Mouse (Mus musculus): ENCODE data around the gene Nckap5. TPM values are rescaled to one million over a fixed set of nuclear protein-coding genes. Genes with fewer than 3 reads are reported as not detected.

The Nckap5 gene
- polyA plus RNA-seq, 1 experiment from 2014 or later, result 4.8 TPM

DNA sequence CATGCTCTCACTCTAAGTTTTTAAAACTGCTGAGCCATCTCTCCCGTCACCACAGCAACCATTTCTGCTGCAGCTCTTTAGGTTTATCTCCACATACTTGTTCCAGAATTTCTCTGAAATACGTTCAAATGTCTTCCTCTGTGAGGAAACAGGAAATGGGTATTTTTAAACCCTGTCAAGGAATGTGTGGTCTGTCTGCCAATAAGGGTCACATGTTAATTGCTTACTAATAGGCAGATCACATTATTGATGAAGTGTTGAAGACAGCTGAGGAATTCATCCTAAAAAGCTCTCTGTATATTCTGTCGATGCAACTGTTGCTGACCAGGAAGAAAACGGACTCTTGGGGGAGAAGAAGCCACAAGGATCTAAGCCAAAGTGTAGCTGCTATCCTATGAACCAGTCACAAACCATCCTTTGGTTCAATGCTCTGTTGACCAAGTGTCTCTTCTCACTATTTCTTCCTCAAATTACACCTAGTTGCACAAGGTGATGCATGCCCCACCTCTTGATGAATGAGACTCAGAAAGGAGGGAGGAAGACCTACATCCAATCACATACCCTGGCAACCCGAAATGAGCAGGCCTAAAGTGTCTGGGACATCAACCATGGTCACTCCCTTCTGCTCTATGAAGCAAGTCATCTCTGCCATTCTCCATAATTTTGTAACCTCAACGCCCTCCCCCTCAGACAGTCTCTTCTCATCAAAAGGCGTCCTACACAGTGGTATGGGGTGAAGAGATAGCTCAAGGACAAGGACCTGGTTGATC, 349.0 kb downstream of the Nckap5 start:
- H3K27ac ChIP-seq, result no peak overlapping the region

DNA sequence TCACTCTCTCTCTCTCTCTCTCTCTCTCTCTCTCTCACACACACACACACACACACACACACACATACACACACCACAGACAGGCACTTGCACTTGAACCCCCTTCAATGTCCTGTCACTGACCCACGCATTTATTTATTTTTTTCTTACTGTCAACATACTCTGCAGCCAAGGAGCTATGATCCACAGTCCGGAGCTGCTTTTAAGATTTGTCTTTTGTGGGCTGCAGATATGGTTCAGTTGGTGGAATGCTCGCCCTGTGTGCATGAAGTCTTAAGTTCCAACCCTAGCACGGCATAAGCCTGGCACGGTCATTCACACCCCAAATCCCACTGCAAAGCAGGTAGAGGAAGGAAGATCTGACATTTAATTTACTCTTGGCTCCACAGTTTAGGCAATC, 357.6 kb downstream of the Nckap5 start:
- 35% methylated on average over 5 of the region's 5 CpGs for WGBS
- H3K4me3 ChIP-seq (replicated peaks), result no peak overlapping the region
- no peak for ATAC-seq (ENCODE audit: insufficient read depth, low FRiP score, low read depth)

More for the DNA sequence above, 349.0 kb downstream of the Nckap5 start:
- H3K9me3 ChIP-seq, result no peaks in the 10 kb centered on the region
- no peaks in the 10 kb centered on the region for H3K27me3 ChIP-seq (replicated peaks)
- ATAC-seq (ENCODE audit: insufficient read depth, low FRiP score, low read depth), result no peak
- H3K4me1 ChIP-seq, result no peaks in the 10 kb centered on the region
- H3K9ac ChIP-seq, result no peak overlapping the region
- WGBS, result 65% methylated on average over 7 of the region's 7 CpGs
- H3K36me3 ChIP-seq, result no peaks in the 10 kb centered on the region
- no peak overlapping the region for H3K4me2 ChIP-seq
- H3K4me3 ChIP-seq (replicated peaks), result no peak overlapping the region

DNA sequence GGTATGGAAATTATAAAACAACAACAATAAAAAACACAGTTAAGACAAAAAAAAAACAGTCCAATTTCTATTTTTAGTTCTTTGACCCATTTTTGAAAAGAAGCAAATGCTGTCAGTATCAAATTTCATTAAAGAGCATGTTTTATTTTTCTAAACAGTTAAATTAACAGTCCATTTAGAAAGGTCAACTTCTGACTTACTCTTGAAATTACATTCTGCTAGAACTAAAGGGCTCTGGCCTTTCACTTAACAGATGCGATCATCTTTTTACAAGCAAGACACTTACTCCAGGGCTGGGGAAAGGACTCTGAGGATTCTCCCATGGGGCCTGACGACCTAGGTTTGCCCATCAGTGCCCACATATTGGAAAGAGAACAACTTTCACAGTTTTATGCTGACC, 359.2 kb downstream of the Nckap5 start:
- Histone ChIP-seq H3K9me3 (no peaks in the 10 kb centered on the region), H3K4me2 (no peak overlapping the region), H3K27me3 (replicated peaks) (no peaks in the 10 kb centered on the region), H3K36me3 (no peaks in the 10 kb centered on the region), H3K27ac (peak overlapping the region; percentile 36; the same call in 1 of the 2 replicates), H3K4me1 (peaks cover 3% of the 10 kb centered on the region; the same call in 1 of the 2 replicates), H3K9ac (no peak overlapping the region), H3K4me3 (replicated peaks) (no peak overlapping the region)
- 40% methylated on average over 2 of the region's 2 CpGs for WGBS
- no peak for ATAC-seq (ENCODE audit: insufficient read depth, low FRiP score, low read depth)

More for the DNA sequence above, 357.6 kb downstream of the Nckap5 start:
- Histone ChIP-seq H3K27ac (no peak overlapping the region), H3K36me3 (no peaks in the 10 kb centered on the region), H3K9me3 (no peaks in the 10 kb centered on the region), H3K9ac (no peak overlapping the region), H3K4me2 (no peak overlapping the region), H3K27me3 (replicated peaks) (no peaks in the 10 kb centered on the region), H3K4me1 (peaks cover 3% of the 10 kb centered on the region; the same call in 1 of the 2 replicates)

DNA sequence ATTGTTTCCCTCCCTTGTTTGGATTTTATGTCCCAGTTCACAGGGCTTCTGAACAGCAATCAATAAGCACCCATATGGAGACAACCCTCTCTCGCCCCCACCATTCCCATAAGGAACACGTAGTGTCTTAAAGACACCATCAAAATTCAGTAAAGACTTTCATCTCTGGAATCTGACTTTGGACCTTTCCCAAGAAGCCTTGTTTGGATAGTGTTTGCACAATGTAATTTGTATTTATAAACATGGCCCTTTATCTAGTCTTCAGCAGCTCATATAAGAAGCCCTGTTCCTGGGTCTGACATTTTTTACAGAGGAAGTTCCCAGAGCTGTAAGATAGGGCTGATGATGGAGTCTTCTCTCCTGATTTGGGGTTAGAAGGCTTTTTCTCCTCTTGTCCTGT, 359.7 kb downstream of the Nckap5 start:
- no peak overlapping the region for H3K4me3 ChIP-seq (replicated peaks)
- no peaks in the 10 kb centered on the region for H3K36me3 ChIP-seq
- peaks cover 3% of the 10 kb centered on the region; the same call in 1 of the 2 replicates for H3K4me1 ChIP-seq
- no peaks in the 10 kb centered on the region for H3K9me3 ChIP-seq
- H3K27me3 ChIP-seq (replicated peaks), result no peaks in the 10 kb centered on the region
- WGBS, result 46% methylated on average over 2 of the region's 2 CpGs
- H3K9ac ChIP-seq, result no peak overlapping the region
- peak overlapping the region; percentile 36; the same call in 1 of the 2 replicates for H3K27ac ChIP-seq
- no peak for ATAC-seq (ENCODE audit: insufficient read depth, low FRiP score, low read depth)
- no peak overlapping the region for H3K4me2 ChIP-seq

DNA sequence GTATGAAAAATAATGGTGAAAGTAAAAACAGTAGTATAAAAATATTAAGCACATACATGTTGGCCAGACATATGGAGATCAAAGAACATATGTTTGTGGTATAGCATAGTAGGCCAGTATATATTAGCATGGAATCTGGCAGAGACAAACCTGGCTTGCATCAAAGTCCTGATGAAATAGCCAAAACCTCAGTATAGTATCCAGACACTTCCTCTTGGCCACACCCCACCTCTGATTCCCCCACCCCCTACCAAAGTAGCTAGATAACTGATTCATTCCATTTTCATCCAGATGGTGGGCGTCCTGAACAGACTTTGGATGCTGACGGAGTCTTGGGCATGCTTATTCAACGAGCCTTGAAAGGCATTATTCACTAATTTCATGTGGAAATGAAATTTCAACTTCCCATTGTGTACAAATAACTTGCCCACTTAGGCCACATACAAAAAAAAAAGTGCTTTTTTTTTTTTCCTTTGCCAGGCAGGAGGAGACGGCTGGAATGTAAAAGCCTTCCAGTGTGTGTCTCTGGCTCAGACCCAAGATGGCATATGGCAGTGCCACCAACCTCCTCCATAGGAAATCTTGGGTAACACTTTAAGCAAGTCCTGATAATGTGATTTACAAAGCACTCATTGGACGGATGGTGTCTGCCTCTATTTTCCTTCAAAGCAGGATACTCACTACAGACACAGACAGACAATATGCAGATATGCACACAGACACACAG, 360.6 kb downstream of the Nckap5 start:
- 62% methylated on average over 5 of the region's 5 CpGs for WGBS
- no peak overlapping the region for H3K4me2 ChIP-seq
- no peak for ATAC-seq (ENCODE audit: insufficient read depth, low FRiP score, low read depth)
- no peaks in the 10 kb centered on the region for H3K36me3 ChIP-seq
- no peak overlapping the region for H3K9ac ChIP-seq
- no peaks in the 10 kb centered on the region for H3K27me3 ChIP-seq (replicated peaks)
- H3K27ac ChIP-seq, result no peak overlapping the region
- H3K4me1 ChIP-seq, result peaks cover 3% of the 10 kb centered on the region; the same call in 1 of the 2 replicates
- no peak overlapping the region for H3K4me3 ChIP-seq (replicated peaks)
- no peaks in the 10 kb centered on the region for H3K9me3 ChIP-seq

DNA sequence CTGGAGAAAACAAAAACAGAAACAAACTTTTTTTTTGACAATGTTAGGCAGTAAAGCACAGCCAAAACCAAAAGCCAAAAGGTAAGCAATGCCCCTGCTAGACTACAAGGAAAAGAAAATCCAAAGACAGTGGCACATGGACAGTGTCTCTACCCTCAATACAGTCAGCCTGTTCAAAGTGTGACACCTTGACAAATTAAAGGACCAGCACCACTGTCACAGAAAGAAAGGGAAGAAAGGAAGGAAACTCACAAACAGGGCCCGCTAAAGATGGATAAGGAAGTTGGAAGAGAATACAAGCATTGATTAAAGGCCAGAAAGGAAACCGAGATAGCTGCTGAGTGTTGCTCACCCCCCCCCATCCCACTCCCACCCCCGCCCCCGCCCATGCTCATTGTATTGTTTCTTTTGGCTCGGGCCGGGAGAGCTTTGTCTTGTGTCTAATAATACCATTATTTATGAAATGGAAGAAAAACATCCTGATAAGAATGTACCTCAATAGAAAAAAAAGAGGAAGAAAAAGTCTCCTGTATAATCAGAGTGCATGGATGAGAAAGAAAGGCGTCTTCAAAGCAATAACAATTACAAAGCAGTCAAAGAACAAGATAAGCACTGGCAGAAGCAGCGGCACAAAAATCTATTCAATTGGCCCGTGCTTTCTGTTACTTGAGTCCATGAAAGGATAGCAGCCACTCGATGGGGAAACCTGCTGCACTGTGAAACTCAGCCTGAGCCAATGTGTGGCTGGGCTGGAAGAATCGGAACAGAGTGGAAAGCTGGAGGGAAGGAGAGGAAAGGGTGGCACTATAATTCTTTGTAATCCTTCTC, 368.9 kb downstream of the Nckap5 start:
- H3K9ac ChIP-seq, result no peak overlapping the region
- no peak for ATAC-seq (ENCODE audit: insufficient read depth, low FRiP score, low read depth)
- no peaks in the 10 kb centered on the region for H3K4me1 ChIP-seq
- H3K4me2 ChIP-seq, result no peak overlapping the region
- WGBS, result 31% methylated on average over 11 of the region's 11 CpGs
- H3K36me3 ChIP-seq, result no peaks in the 10 kb centered on the region
- H3K27me3 ChIP-seq (replicated peaks), result no peaks in the 10 kb centered on the region
- H3K4me3 ChIP-seq (replicated peaks), result no peak overlapping the region
- no peak overlapping the region for H3K27ac ChIP-seq
- H3K9me3 ChIP-seq, result no peaks in the 10 kb centered on the region

DNA sequence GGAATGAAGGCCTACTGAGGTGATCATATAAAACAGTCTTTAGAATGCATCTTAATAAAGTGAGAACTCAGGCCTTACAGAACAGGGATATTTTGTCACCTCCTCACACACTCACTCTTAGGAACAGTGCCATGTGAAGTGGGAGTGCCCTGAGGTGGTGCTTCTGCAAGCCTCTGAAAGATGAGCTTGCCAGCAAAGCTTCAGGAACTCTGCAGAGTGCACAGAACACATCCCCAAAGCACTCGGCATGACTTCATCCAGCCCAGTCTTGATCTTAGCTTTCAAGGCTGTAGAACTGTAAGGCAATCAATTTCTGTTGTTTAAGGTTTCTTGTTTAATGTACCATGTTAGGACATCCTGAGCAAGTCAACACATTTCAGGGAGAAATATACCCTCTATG, 372.9 kb downstream of the Nckap5 start:
- no peak for ATAC-seq (ENCODE audit: insufficient read depth, low FRiP score, low read depth)
- 63% methylated on average over 1 of the region's 1 CpGs for WGBS

DNA sequence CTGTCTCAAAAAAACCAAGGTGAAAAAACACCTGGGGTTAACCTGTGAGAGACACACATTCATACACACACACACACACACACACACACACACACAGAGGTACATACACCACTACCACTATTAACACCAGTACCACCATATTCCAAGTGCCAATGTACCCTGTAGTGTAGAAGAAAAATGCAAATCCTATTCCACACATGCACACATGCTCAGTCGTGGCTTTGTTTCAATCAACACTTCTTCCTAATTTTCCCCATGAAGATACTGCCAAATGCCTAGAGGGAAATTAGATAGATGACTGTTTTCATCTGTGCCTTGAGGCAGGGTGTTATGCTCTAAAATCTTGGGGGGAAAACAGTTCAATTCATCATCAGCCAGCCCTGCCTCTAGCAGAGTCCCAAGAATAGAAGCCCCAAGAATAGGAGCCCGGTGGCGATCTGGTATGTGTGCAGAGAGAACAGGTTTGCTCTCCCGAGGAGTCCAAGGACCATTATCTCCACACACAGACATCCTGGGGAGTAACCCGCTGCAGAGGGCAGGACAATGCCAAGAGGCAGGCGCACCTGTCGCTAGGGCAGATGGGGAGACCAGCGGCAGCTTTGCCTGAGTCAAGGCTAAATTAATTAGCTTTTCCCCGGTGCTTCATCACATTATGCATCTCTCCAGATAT, 376.0 kb downstream of the Nckap5 start:
- no peak overlapping the region for H3K27ac ChIP-seq
- no peaks in the 10 kb centered on the region for H3K9me3 ChIP-seq
- H3K4me2 ChIP-seq, result no peak overlapping the region
- no peak for ATAC-seq (ENCODE audit: insufficient read depth, low FRiP score, low read depth)
- no peak overlapping the region for H3K4me3 ChIP-seq (replicated peaks)
- 62% methylated on average over 9 of the region's 9 CpGs for WGBS
- H3K27me3 ChIP-seq (replicated peaks), result no peaks in the 10 kb centered on the region
- no peaks in the 10 kb centered on the region for H3K4me1 ChIP-seq
- no peaks in the 10 kb centered on the region for H3K36me3 ChIP-seq
- H3K9ac ChIP-seq, result no peak overlapping the region

More for the DNA sequence above, 372.9 kb downstream of the Nckap5 start:
- H3K4me2 ChIP-seq, result no peak overlapping the region
- no peaks in the 10 kb centered on the region for H3K9me3 ChIP-seq
- no peak overlapping the region for H3K4me3 ChIP-seq (replicated peaks)
- H3K36me3 ChIP-seq, result no peaks in the 10 kb centered on the region
- no peaks in the 10 kb centered on the region for H3K4me1 ChIP-seq
- H3K27ac ChIP-seq, result no peak overlapping the region
- H3K27me3 ChIP-seq (replicated peaks), result no peaks in the 10 kb centered on the region
- no peak overlapping the region for H3K9ac ChIP-seq

DNA sequence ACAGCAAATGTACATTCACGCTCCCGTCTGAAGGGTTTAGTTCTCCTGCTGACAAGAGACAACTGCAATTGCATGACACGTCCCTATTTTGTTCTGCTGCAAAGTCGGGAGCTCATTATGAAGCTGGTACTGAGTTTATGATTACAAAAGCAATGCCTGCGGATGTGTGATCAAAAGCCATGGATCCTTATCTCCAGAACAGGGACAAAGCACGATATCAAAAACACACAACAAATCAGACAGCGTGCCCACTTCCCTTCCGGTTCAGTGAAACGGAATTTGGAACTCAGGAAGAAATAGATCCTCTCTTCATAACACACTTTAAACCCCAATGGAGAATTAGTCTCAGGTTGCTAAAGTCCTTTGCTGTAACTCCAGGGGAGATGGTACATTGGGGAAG, 379.1 kb downstream of the Nckap5 start:
- no peak overlapping the region for H3K9ac ChIP-seq
- no peak overlapping the region for H3K4me3 ChIP-seq (replicated peaks)
- H3K9me3 ChIP-seq, result no peaks in the 10 kb centered on the region
- H3K4me1 ChIP-seq, result no peaks in the 10 kb centered on the region
- H3K27ac ChIP-seq, result no peak overlapping the region
- no peak for ATAC-seq (ENCODE audit: insufficient read depth, low FRiP score, low read depth)
- WGBS, result 70% methylated on average over 9 of the region's 9 CpGs
- no peaks in the 10 kb centered on the region for H3K36me3 ChIP-seq
- H3K27me3 ChIP-seq (replicated peaks), result no peaks in the 10 kb centered on the region
- H3K4me2 ChIP-seq, result no peak overlapping the region

DNA sequence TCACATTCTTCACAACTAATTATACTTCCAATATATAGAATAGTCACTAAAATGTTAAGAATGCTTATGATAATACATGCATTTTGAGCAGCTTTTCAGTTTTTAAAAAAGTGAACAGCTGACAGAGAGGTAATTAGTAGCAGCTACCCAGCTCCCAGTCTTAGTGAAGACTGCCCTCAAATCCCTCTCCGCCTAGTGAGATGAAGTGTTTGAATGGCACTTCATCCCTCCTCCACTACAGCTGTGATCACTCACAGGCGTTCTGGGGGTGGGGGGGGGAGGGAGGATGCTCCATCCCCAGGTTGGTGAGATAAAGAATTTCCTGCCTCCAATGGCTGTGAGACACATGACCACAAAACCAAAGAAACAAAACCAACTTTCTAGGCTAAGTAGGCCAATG, 381.2 kb downstream of the Nckap5 start:
- ATAC-seq (ENCODE audit: insufficient read depth, low FRiP score, low read depth), result no peak
- WGBS, result 38% methylated on average over 2 of the region's 2 CpGs

DNA sequence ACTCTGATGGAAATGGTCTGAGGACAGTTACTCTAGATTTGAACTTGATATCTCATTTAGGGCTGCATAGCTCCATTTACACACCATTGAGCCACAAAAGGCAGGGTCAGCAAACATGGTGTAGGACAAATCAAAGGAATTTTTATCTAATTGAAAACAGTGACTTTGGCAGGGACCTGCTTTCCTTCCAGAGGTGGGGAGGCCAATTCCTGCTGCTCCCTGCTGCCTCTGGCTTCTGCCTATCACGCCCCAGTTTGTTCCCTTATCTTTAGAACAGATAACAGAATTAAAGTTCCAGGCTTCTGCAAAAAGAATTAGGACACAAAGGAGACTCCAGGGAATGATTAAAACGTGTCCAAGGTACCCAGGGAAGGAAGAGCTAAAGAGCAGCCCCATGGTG, 386.7 kb downstream of the Nckap5 start:
- Histone ChIP-seq H3K9me3 (no peaks in the 10 kb centered on the region), H3K36me3 (no peaks in the 10 kb centered on the region), H3K9ac (no peak overlapping the region), H3K4me2 (no peak overlapping the region), H3K4me1 (no peaks in the 10 kb centered on the region), H3K27me3 (replicated peaks) (no peaks in the 10 kb centered on the region), H3K27ac (no peak overlapping the region), H3K4me3 (replicated peaks) (no peak overlapping the region)
- 33% methylated on average over 2 of the region's 2 CpGs for WGBS
- no peak for ATAC-seq (ENCODE audit: insufficient read depth, low FRiP score, low read depth)

More for the DNA sequence above, 381.2 kb downstream of the Nckap5 start:
- Histone ChIP-seq H3K27me3 (replicated peaks) (no peaks in the 10 kb centered on the region), H3K9me3 (no peaks in the 10 kb centered on the region), H3K4me2 (no peak overlapping the region), H3K27ac (no peak overlapping the region), H3K9ac (no peak overlapping the region), H3K4me1 (no peaks in the 10 kb centered on the region), H3K36me3 (no peaks in the 10 kb centered on the region), H3K4me3 (replicated peaks) (no peak overlapping the region)
